Mouse (Mus musculus) heart, postnatal 36 days (tissue): ENCODE data around the gene Grb10. TPM values are rescaled to one million over a fixed set of nuclear protein-coding genes. Genes with fewer than 3 reads are reported as not detected.

Experiments
- DNase-seq, 2 experiments: peaks; one replicate each; pipeline ENCODE4 v3.0.0; 2021 to 2022
- intact Hi-C: fragments of 180-260 bp; cut with DNase I; formaldehyde crosslinking; loops from one replicate; pipeline ENCODE4 v1.15.1; 2025
- total RNA-seq, 2 experiments: library from RNA; stranded (reverse); gene quantifications; 2 replicates each; pipeline ENCODE4 v1.2.3; 2021

The Grb10 gene
- total RNA-seq, 2 experiments from 2014 or later = 66.6 to 110 TPM

DNA sequence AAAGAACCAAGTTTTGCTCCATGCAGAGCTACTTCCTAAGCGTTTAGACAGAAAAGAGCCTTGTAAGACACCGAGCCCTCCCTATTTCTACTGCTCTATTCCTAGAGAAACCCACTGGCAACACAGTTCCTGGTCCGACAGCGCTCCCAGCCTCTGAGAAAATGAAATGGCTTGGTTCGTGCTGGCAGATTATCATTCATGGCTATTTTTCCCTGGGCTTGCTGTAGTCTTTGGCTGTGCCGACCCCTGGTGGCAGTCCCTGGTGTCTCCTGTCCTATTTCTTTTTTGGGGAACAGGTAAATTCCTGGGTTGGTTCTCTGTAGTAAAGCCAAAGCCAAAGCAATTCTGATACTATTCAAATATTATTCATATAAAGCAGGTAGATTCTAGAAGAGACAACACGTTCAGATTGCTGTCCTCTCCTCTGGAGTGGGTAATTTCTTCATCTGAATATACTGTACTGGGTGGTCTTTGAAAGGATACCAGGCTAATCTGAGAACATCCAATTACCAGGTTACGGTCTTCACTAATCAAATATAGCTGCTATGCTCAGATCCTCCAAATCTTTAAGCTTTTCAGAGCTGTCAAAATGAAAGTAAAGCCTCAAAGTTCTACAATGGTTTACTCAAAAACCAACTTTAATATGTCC, 65.0 kb downstream of the Grb10 start:
- DNase-seq = peak; percentile 71 to 74
- intact Hi-C loops = loop anchor here (1.0 to 10.0 kb wide), 3 partner anchors 129 to 509 kb away; partner anchors contain the start of genes Spata48 and Zpbp

DNA sequence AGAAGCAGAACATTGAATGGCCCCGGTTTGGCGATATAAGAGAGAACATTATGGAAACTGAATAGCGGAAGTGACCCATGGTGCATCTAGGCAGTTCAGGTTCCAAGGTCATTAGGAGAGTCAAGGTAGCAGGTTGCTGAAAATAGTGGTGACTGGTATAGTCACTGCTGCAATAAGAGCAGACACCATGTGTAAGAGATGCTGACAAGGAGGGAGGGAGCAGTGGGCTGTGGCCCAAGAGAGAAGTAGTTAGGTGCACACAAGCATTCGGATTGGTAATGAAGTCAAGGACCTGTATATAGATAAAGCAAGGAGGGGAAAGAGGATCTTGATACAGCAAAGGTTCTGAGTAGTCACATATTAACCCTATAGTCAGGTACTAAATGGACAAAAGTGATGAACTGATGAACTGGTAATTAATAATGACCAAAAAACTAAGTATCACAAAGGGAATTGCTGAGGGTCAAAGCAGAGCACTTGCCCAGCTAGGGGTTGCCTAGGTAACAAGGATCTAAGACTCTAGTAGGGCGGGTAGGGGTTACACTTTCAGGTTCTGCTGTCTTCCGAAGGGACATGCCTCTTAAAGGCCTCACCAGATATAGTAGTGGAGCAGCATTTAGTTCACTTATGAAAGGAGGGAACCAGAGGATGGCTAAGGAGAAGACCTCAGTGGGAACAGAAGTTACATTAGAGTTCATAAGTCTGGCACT, 65.9 kb downstream of the Grb10 start:
- intact Hi-C loops = loop anchor here (1.0 to 10.0 kb wide), 3 partner anchors 128 to 508 kb away; partner anchors contain the start of genes Spata48 and Zpbp
- DNase-seq = no peak

DNA sequence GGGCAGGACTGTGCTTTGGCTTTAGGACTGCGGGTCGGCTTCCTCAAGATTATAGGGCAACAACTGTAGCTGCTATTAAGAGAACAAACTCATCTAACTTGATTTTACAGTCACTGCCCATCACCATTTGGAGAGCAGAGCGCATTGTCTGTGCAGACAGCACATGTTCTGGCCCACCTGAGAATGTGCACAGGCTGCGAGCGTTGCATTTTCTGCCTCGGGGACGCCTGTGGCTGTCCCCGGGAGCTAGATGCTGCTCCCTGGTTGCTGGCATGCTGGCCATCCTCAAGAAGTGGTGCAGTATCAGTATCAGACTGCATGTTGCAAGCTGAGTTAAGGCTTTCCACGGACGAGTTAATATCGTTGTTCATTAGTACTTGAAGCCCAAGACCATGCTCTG, 68.2 kb downstream of the Grb10 start:
- no peak for DNase-seq

GRCm38 (mm10) chr11:11968830-11969229, 69.7 kb downstream of the Grb10 start:
- peak; percentile 63 to 70 for DNase-seq
- intact Hi-C loops = no loop called here

More for the DNA sequence above, 68.2 kb downstream of the Grb10 start:
- intact Hi-C loops = loop anchor here (10.0 kb wide), 1 partner anchor 505 kb away; the partner anchor contains the start of genes Spata48 and Zpbp

DNA sequence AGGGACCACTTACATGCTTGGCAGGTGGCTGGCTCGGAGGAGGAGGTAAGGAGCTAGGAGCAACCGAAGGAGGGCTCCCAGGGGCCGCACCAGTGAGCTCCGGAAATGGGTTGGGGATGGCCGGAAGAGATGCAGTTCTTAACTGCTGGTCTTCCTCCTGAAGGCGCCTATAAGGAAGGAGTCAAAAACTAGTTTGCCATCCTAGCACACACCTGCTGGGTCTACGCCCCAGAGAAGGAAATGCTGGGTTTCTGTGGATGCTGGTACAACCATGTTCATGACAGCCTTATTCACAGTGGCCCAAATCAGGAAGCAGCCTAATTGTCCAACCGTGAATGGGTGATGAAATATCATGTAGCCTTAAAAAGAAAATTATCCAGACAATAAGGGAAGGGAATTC, 71.0 kb downstream of the Grb10 start:
- intact Hi-C loops = no loop called here
- DNase-seq = no peak

- intact Hi-C loops = no loop called here
- no peak for DNase-seq
These were observed 72.3 kb downstream of the Grb10 start for GRCm38 (mm10) chr11:11966220-11966619.

- intact Hi-C loops = no loop called here
- peak; percentile 80 to 88 for DNase-seq
These were observed 72.9 kb downstream of the Grb10 start for GRCm38 (mm10) chr11:11965501-11966125.

DNA sequence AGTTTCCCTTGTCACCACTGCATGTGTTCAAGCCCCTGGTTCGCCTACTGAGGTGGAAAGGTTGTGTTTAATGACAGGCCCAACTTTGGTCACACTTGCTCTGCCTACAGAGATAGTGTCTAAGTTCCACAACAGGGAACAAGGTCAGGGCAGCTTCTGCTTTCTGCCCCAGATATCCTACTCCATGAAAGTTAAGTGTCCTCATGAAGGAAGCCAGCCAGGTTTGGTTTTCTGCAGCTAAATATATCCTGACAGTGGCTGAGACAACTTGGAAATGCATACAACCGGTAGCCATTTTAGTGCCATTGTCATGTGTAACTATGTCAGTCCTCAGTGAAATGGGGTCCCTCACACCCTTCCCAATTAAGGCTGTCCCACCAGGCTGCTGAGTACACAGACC, 73.8 kb downstream of the Grb10 start:
- peak in 1 of 2 experiments; percentile 31 for DNase-seq
- intact Hi-C loops = no loop called here

GRCm38 (mm10) chr11:11963587-11963986, 74.9 kb downstream of the Grb10 start:
- intact Hi-C loops = no loop called here
- DNase-seq = no peak

DNA sequence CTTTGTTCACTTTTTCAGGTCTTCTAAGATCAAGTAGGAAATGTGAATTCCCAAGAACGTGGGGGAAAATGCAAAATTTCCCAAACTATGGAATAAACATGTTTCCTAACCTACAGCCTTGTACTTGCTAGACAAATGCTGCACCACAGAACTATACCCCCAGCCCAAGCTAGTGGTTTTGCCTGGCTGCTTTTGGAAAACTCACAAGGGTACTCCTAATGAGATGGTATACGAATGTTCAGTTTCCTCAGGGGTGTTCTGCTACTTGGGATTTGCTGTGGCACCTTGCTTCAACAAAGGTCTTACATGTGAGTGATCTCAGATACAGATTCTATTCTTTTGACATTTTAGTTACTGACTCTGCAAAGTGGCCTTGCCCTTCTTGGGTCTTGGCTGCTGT, 75.4 kb downstream of the Grb10 start:
- no peak for DNase-seq
- intact Hi-C loops = no loop called here

DNA sequence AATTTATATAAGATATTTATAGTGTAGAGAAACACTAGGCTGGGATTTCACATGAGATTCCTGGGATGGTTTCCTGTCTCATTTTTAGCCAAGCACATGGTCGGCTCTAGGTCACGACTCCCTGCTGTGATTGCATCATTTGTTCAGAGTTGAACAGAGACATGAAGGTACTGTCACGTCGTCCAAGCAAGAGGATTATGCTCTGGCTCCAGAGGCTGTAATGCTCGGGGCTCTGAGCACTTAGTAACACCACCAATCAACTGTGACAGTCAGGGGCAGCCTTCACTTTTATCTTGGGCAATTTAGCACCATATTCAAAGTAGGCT, 75.9 kb downstream of the Grb10 start:
- peak in 1 of 2 experiments; percentile 29 for DNase-seq
- intact Hi-C loops = loop anchor here (1.0 kb wide), 1 partner anchor 23 kb away; no protein-coding TSS in a partner anchor

DNA sequence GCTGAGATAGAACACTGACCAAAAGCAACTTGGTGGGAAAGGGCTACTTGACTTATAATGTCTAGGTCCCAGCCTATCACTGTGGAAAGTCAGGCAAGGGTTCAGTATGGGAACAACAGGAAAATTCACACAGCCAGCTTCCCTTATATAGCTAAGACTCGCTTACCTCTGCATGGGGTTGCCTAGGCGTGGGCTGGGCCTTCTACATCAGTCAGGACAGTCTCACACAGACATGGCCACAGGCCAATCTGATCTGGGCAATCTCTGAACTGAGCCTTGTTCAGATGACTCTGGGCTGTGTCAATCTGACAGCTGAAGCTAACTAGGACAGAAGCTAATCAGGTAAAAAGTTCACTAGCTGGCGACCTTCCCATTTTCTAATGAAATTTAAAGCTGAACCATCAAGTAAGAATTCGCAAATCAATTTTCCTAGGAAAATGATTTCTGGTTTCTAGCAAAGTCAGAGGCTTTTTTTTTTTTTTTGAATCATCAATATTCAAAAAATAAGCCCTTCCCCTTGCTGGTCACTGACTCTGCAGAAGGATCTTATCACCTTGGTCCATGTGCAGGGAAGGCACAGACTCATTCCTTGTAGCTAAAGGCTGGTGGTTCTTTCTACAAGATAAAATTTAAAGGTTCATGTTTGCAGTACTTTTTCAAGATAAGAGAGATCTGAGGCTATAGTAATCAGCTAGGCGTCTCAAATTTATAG, 76.4 kb downstream of the Grb10 start:
- peak in 1 of 2 experiments; percentile 51 for DNase-seq
- intact Hi-C loops = loop anchor here (1.0 kb wide), 1 partner anchor 23 kb away; no protein-coding TSS in a partner anchor

- no peak for DNase-seq
- intact Hi-C loops = no loop called here
These were observed 77.6 kb downstream of the Grb10 start for GRCm38 (mm10) chr11:11960858-11961257.

- intact Hi-C loops = no loop called here
These were observed 78.3 kb downstream of the Grb10 start for GRCm38 (mm10) chr11:11960227-11960626.

DNA sequence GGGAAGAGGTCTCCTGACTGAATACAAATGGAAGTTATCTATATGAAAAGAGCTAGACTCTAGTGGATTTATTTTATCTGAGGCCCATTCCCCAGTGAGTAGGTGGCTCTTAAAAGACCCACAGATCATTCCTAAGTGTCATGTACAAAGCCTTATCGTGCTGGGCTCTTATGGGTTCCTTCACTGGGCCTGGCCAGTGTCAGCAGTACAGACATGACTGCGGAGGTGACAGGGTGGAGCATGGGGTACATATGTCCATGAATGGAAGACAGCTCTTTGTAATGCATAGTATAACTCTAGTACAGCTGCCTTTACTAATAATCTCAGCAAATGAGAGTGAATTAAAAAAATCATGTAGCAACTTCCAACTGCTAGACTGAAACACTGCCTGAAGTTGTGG, 80.0 kb downstream of the Grb10 start:
- DNase-seq = no peak
- intact Hi-C loops = no loop called here

More at GRCm38 (mm10) chr11:11960227-11960626, 78.3 kb downstream of the Grb10 start:
- no peak for DNase-seq

DNA sequence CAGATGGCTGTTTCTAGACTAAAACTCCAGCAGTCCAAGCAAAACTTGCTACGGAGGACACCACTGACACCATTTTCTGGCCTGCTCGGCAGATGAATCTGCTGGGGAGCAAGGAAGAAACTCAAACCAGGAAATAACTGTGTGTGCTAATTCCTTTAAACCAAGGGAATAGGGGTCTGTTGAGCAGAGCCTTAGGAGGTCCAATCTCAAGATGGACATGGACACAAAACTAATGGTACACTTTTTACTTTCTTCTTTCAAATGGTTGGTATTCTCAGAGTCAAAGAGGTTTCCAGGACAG, 80.5 kb downstream of the Grb10 start:
- intact Hi-C loops = no loop called here
- no peak for DNase-seq

DNA sequence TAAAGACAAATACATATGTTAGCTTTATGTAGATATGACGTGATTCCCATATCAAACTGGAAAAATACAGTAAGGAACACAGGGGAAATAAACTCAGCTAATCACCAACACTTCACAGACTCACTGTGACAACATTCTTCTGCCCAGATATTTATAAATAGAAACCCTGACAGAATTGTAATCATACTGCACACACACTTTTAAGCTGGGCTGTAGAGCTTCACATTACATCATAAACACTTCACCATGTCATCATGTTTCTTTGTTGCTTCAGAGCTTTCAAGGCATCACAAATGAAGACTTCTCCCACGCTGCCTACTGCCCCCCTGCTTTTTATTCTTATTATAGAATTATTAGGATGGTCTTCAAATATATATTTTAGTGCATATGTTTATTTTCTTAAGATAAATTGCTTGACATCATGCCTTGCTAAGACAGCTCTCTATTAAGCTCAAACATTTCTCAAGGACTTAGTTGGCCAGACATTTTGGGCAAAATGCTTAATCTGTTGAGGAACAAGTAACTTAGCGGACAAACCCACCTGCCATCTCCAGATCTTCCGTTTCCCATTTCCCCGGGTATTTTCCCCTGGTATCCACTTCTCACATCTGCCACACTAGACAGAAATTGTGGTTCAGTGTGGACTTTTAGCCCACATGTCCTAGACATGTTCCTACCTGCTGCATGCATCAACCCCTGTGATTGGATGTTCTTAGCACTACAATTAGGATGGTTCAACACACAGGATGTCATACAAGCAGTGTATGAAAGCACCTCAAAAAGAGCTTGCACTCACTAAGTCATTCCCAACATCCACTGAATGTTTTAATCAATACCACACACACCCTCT, 81.0 kb downstream of the Grb10 start:
- intact Hi-C loops = no loop called here
- no peak for DNase-seq

DNA sequence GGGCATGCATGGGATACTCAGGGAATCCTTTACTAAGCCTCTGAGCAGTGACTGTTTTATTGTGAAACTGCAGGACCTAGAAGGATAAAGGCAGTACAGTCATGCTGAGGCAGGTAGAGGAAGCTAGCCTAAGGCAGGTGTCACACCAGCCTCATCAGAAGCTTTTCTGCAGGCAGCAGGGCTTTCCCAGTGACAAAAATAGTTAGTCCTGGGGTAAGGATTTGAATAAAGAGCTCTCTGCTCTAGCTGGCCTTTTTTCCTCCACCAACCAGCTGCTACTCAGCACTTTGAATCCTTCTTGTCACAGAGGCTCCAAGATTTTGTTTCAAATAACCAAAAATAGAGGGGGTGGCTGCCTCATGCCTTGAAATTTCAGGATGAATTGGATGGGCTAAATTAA, 82.7 kb downstream of the Grb10 start:
- intact Hi-C loops = no loop called here
- DNase-seq = no peak

GRCm38 (mm10) chr11:11954606-11955005, 83.9 kb downstream of the Grb10 start:
- intact Hi-C loops = no loop called here
- DNase-seq = no peak

DNA sequence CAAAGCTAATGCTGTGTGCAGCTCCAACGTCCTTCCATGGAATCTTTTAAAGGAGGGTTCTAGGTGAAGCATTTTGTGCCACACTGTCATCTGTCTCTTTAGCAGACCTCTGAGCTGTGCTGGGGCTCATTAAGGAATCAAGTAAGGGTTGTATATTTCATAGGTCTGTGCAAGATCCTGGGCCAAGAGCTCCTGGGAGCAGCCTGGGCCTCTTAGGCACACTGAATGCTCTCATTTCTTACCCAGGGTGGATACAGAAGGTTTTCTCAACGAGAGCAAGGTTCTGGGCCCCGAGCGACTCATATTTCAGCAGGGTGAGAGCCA, 84.4 kb downstream of the Grb10 start:
- intact Hi-C loops = no loop called here
- no peak for DNase-seq
